Mouse (Mus musculus): ENCODE data around the gene Sox12.

DNA sequence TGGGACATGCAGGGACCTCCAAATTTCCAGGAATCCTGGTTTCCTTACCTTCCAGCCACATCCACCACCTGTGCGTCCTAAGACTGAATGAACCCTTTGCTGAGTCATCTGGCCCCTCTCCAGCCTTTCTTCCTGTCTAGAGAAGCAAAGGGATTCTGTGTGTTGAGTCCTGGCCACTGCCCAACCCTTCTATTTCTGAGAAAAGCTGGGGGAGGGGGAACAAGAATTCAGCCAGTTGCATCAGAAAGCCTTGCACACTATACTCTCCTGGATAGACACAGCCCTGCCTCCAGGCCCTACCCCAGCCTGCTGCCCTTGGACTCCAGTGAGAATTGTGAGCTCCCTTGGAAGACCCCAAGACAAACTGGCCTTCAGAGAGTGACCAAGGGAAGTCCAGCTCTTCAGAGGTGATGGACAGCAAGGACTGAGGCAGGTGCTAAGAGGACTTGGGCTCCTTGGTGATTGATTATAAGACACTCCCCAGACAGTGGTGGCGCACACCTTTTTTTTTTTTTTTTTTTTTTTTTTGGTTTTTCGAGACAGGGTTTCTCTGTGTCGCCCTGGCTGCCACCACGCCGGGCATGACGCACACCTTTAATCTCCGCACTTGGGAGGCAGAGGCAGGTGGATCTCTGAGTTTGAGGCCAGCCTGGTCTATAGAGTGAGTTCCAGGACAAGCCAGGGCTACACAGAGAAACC lies 47.9 kb downstream of the Sox12 start:
- TF ChIP-seq CTCF (IDR thresholded peaks at IDR 0.05; ENCODE audit: borderline replicate concordance, insufficient read depth, low read depth, low read length) (no peak), POLR2A (IDR thresholded peaks at IDR 0.05; ENCODE audit: borderline replicate concordance, insufficient read depth, low read length) (no peak)

All from cerebellum, adult 2 months (tissue).